ENCODE assay signal across 9 mouse cellular contexts in the genomic region with DNA sequence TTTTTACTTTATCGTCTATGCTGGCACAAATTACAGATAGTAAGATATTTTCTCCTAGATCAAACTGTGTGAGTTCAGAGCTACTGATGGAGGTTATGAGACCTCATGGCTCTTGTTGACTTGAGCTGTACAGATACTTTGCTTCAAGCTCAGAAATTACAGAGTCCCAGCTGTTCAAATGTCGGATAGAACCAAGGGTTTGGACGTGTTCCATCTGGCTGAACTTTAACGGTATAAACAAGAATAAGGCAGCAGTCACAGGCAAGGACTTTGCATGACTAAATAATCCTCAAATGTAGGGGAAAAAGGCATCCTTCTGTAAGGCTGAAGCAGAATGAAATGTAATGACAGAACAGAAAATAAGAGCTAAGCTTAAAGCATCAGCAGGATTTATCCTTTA.
A peak's percentile ranks its signal among the peaks of the same experiment; 100 is the strongest.
DNase-seq lines count a peak whose midpoint lies in the region.
"Had no signal": no experiment of that assay in that cellular context is flagged by ENCODE, and none has a peak within 500 bp of the region (broad histone marks: within the 10 kb centered on the region; RNA-seq: fewer than 3 reads in every experiment).

No protein-coding gene starts in this region.

- DNase-seq in adrenal gland, postnatal 10 days = peak; percentile 24
- DNase-seq in adrenal gland, adult 18-20 months (ENCODE audit: low spot score in 2 of 2) = no peak
- peak; percentile 29 to 53 for DNase-seq in kidney, adult 8-10 months
- DNase-seq in kidney, adult 18-20 months = no peak
- DNase-seq in fibroblast of lung, adult 2 months (ENCODE audit: low read depth) = peak; percentile 31
- peak; percentile 7 to 19 for DNase-seq in kidney, postnatal 4 days
- no peak for DNase-seq in thymus, postnatal 14 days
- DNase-seq in cerebellum, adult 18-20 months = no peak
- DNase-seq: cerebellum, adult 9-11 months had no signal

Comparison
In these comparisons a context has a peak if more than half of its experiments do, and no peak if none do; other contexts are left out.
1. DNase-seq: peak in adrenal gland, postnatal 10 days (single experiment), kidney, adult 8-10 months (2 of 2), fibroblast of lung, adult 2 months (single experiment) and kidney, postnatal 4 days (2 of 2); none in adrenal gland, adult 18-20 months (0 of 2), kidney, adult 18-20 months (single experiment), thymus, postnatal 14 days (single experiment) and cerebellum, adult 18-20 months (0 of 2).